Mouse (Mus musculus): Measurements from ENCODE around the gene Cblb. TPM values are rescaled to one million over a fixed set of nuclear protein-coding genes. Genes with fewer than 3 reads are reported as not detected.
A peak's percentile ranks its signal among the peaks of the same experiment; 100 is the strongest.

Cblb gene
- polyA plus RNA-seq, 1 experiment from 2014 or later: 14.5 TPM

- H3K36me3 ChIP-seq (replicated peaks): no peaks in the 10 kb centered on the region
- no peaks in the 10 kb centered on the region for H3K27me3 ChIP-seq (replicated peaks)
- H3K4me1 ChIP-seq: no peaks in the 10 kb centered on the region
- no peaks in the 10 kb centered on the region for H3K9me3 ChIP-seq
- no peak overlapping the region for H3K9ac ChIP-seq
- 93% methylated on average over 4 of the region's 4 CpGs for WGBS
- no peak for ATAC-seq (replicated peaks)
- no peak overlapping the region for H3K4me2 ChIP-seq
- no peak overlapping the region for H3K27ac ChIP-seq
- H3K4me3 ChIP-seq: no peak overlapping the region
Observed at GRCm38 (mm10) chr16:52145552-52145951, 114.5 kb downstream of the Cblb start.

GRCm38 (mm10) chr16:52146976-52147696, 116.1 kb downstream of the Cblb start:
- Histone ChIP-seq H3K27me3 (replicated peaks) (no peaks in the 10 kb centered on the region), H3K4me1 (no peaks in the 10 kb centered on the region), H3K27ac (no peak overlapping the region), H3K4me3 (no peak overlapping the region), H3K9ac (no peak overlapping the region), H3K4me2 (no peak overlapping the region), H3K36me3 (replicated peaks) (no peaks in the 10 kb centered on the region), H3K9me3 (no peaks in the 10 kb centered on the region)
- no peak for ATAC-seq (replicated peaks)
- 72% methylated on average over 11 of the region's 11 CpGs for WGBS

DNA sequence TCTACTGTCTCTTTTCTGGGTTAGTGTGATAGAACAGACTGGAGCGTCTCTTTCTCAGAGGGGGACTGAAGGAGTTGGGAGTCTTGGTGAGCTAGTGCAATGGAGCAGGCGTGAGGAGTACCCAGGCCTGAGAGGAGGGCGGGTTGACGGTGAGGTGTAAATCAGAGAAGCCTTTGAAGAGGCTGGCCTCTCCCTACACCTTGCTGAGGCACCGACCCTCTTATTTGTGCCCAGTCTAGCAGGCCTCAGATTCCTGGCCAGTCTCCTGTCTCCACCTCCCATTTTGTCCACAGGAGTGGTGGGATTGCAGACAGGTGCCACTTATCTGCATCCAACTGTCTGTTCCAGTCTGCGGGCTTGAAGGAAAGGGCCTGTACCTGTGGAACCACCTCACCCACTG, 117.0 kb downstream of the Cblb start:
- Histone ChIP-seq H3K9ac (no peak overlapping the region), H3K36me3 (replicated peaks) (no peaks in the 10 kb centered on the region), H3K9me3 (no peaks in the 10 kb centered on the region), H3K27ac (no peak overlapping the region), H3K4me3 (no peak overlapping the region), H3K4me1 (no peaks in the 10 kb centered on the region), H3K27me3 (replicated peaks) (no peaks in the 10 kb centered on the region), H3K4me2 (no peak overlapping the region)
- ATAC-seq (replicated peaks): 0 out of 2 replicates have a peak, but pooled peaks have one; percentile 42
- WGBS: 96% methylated on average over 6 of the region's 6 CpGs

- WGBS: 92% methylated on average over 6 of the region's 6 CpGs
- no peak for ATAC-seq (replicated peaks)
Observed at GRCm38 (mm10) chr16:52149135-52149769, 118.2 kb downstream of the Cblb start.

DNA sequence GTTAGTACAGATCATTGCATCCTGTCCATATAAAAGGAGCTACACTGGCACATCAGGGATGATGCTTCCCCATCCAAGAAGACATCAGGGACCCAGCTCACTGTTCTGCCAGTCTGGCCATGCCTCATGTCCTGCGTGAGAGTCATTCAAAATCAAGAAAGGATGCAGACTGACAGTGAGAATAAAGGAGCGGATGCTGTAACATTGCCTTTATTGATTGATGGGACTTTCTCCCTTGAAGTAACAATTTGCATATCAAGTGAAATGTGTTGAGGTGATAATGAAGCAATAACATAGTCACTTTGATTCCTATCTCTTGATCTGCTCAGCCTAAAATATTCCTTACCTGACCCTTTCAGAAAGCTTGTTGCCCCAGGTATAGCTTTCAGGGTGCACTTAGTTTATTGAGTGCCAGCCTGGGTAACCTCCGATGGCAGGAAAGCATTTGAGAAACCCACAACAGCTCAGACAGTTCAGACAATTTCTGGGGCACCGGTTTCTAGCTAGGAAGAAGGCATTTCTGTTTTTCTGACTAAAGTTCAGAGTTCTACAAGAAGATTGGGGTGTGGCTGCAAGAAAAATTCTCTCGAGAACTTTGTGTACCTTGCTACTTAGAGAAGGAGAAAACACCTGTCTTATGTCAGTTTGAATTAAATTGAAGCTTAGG, 124.1 kb downstream of the Cblb start:
- Histone ChIP-seq H3K9ac (no peak overlapping the region), H3K4me2 (no peak overlapping the region), H3K4me3 (no peak overlapping the region), H3K36me3 (replicated peaks) (no peaks in the 10 kb centered on the region), H3K27ac (no peak overlapping the region), H3K27me3 (replicated peaks) (no peaks in the 10 kb centered on the region), H3K9me3 (no peaks in the 10 kb centered on the region), H3K4me1 (no peaks in the 10 kb centered on the region)
- no peak for ATAC-seq (replicated peaks)
- WGBS: 83% methylated on average over 5 of the region's 5 CpGs

More at GRCm38 (mm10) chr16:52149135-52149769, 118.2 kb downstream of the Cblb start:
- no peak overlapping the region for H3K27ac ChIP-seq
- H3K27me3 ChIP-seq (replicated peaks): no peaks in the 10 kb centered on the region
- no peak overlapping the region for H3K4me3 ChIP-seq
- no peaks in the 10 kb centered on the region for H3K36me3 ChIP-seq (replicated peaks)
- no peaks in the 10 kb centered on the region for H3K9me3 ChIP-seq
- no peaks in the 10 kb centered on the region for H3K4me1 ChIP-seq
- no peak overlapping the region for H3K4me2 ChIP-seq
- H3K9ac ChIP-seq: no peak overlapping the region

GRCm38 (mm10) chr16:52159958-52160504, 129.0 kb downstream of the Cblb start:
- no peaks in the 10 kb centered on the region for H3K4me1 ChIP-seq
- H3K27me3 ChIP-seq (replicated peaks): no peaks in the 10 kb centered on the region
- no peak overlapping the region for H3K4me3 ChIP-seq
- 82% methylated on average over 6 of the region's 6 CpGs for WGBS
- no peaks in the 10 kb centered on the region for H3K9me3 ChIP-seq
- H3K36me3 ChIP-seq (replicated peaks): no peaks in the 10 kb centered on the region
- no peak overlapping the region for H3K4me2 ChIP-seq
- ATAC-seq (replicated peaks): no peak
- no peak overlapping the region for H3K27ac ChIP-seq
- no peak overlapping the region for H3K9ac ChIP-seq

DNA sequence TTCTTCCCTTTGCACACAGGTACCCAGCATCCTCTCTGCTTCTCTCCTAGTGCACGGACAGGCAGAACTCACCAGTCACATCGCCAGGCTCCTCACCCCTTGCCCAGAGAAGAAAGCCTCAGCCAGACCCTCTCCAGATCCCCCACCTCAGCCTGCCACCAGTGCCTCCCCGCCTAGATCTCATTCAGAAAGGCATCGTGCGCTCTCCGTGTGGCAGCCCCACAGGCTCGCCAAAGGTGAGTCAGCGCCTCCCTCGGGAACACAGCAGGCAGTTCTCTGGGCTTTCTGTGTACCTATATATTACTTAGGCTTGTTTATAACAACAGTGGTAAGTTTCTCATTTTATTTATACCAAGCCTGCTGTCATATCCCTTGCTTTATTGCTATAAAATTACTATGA, 133.2 kb downstream of the Cblb start:
- no peak overlapping the region for H3K4me2 ChIP-seq
- ATAC-seq (replicated peaks): 0 out of 2 replicates have a peak, but pooled peaks have one; percentile 40
- WGBS: 82% methylated on average over 9 of the region's 9 CpGs
- peaks cover 10% of the 10 kb centered on the region; the same call in 1 of the 2 replicates for H3K36me3 ChIP-seq (replicated peaks)
- no peak overlapping the region for H3K9ac ChIP-seq
- no peaks in the 10 kb centered on the region for H3K4me1 ChIP-seq
- no peaks in the 10 kb centered on the region for H3K27me3 ChIP-seq (replicated peaks)
- H3K4me3 ChIP-seq: no peak overlapping the region
- no peak overlapping the region for H3K27ac ChIP-seq
- H3K9me3 ChIP-seq: no peaks in the 10 kb centered on the region

DNA sequence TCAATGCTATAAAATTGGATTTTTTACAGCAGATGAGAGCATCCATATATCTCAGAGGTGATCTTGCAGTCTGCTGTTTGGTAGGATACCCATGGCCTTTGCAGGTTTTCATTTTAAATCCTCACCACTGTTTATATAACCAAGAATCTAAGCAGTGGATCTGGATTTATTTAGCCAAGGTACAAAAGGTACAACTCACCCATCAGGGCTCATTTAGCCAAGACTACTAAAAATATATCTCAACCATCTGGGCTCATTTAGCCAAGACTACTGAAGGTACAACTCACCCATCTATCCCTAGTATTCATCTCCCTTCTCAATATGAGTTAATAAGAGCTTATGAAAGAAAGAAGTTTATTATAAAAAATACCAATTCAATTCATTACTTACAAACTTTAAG, 142.2 kb downstream of the Cblb start:
- Histone ChIP-seq H3K4me1 (no peaks in the 10 kb centered on the region), H3K27me3 (replicated peaks) (no peaks in the 10 kb centered on the region), H3K9ac (no peak overlapping the region), H3K9me3 (no peaks in the 10 kb centered on the region), H3K27ac (no peak overlapping the region), H3K4me3 (no peak overlapping the region), H3K36me3 (replicated peaks) (peaks cover 8% of the 10 kb centered on the region), H3K4me2 (no peak overlapping the region)
- no peak for ATAC-seq (replicated peaks)

DNA sequence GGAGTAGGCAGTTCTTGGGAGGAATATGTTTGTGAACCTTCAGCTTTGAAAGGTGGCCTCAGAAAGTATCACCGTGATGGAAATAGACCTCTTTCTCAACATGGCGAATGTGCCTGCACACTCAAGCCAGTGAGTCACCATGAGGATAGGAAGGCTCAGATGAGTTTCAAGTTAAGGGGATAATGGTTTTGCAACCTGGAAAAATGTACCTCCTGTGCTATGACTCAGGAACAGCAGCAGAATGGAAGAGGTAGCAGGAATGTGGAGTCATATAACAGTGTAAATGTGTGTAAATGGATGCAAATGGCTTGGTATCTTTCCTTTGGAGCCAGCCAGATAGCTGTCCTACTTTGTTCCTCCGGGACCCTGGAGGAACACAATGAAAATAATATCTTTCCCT, 148.8 kb downstream of the Cblb start:
- no peak overlapping the region for H3K4me3 ChIP-seq
- no peak overlapping the region for H3K9ac ChIP-seq
- H3K9me3 ChIP-seq: no peaks in the 10 kb centered on the region
- H3K4me1 ChIP-seq: no peaks in the 10 kb centered on the region
- no peaks in the 10 kb centered on the region for H3K27me3 ChIP-seq (replicated peaks)
- no peak for ATAC-seq (replicated peaks)
- no peak overlapping the region for H3K4me2 ChIP-seq
- H3K36me3 ChIP-seq (replicated peaks): peaks cover under 1% of the 10 kb centered on the region
- no peak overlapping the region for H3K27ac ChIP-seq
- WGBS: 98% methylated on average over 3 of the region's 3 CpGs

GRCm38 (mm10) chr16:52182057-52182456, 151.0 kb downstream of the Cblb start:
- no peak overlapping the region for H3K9ac ChIP-seq
- H3K27me3 ChIP-seq (replicated peaks): no peaks in the 10 kb centered on the region
- no peaks in the 10 kb centered on the region for H3K36me3 ChIP-seq (replicated peaks)
- no peak overlapping the region for H3K4me3 ChIP-seq
- ATAC-seq (replicated peaks): no peak
- WGBS: 91% methylated on average over 7 of the region's 7 CpGs
- no peak overlapping the region for H3K4me2 ChIP-seq
- no peaks in the 10 kb centered on the region for H3K4me1 ChIP-seq
- H3K9me3 ChIP-seq: no peaks in the 10 kb centered on the region
- no peak overlapping the region for H3K27ac ChIP-seq

GRCm38 (mm10) chr16:52184350-52184749, 153.3 kb downstream of the Cblb start:
- H3K27me3 ChIP-seq (replicated peaks): no peaks in the 10 kb centered on the region
- H3K9me3 ChIP-seq: no peaks in the 10 kb centered on the region
- H3K4me1 ChIP-seq: no peaks in the 10 kb centered on the region
- no peak overlapping the region for H3K27ac ChIP-seq
- H3K36me3 ChIP-seq (replicated peaks): no peaks in the 10 kb centered on the region
- H3K4me2 ChIP-seq: no peak overlapping the region
- no peak for ATAC-seq (replicated peaks)
- WGBS: 90% methylated on average over 10 of the region's 10 CpGs
- H3K9ac ChIP-seq: no peak overlapping the region
- no peak overlapping the region for H3K4me3 ChIP-seq

- H3K4me2 ChIP-seq: no peak overlapping the region
- WGBS: 66% methylated on average over 10 of the region's 10 CpGs
- no peaks in the 10 kb centered on the region for H3K27me3 ChIP-seq (replicated peaks)
- no peaks in the 10 kb centered on the region for H3K9me3 ChIP-seq
- no peak for ATAC-seq (replicated peaks)
- peaks cover 7% of the 10 kb centered on the region; the same call in 1 of the 2 replicates for H3K36me3 ChIP-seq (replicated peaks)
- H3K9ac ChIP-seq: no peak overlapping the region
- H3K4me3 ChIP-seq: no peak overlapping the region
- no peak overlapping the region for H3K27ac ChIP-seq
- H3K4me1 ChIP-seq: 0 out of 2 replicates have a peak, but pooled peaks cover 1% of the 10 kb centered on the region
Observed at GRCm38 (mm10) chr16:52186731-52187130, 155.7 kb downstream of the Cblb start.

All from midbrain, embryonic 15.5 days (tissue).